Mouse (Mus musculus): Measurements from ENCODE around the gene Mecom. TPM values are rescaled to one million over a fixed set of nuclear protein-coding genes. Genes with fewer than 3 reads are reported as not detected.
"Not testable (repeated sequence)": the region's sequence is repeated elsewhere in the genome, so short reads cannot be mapped to it uniquely, and the experiment has no call there.

Gene Mecom
- polyA plus RNA-seq, 1 experiment from 2014 or later = 77.5 TPM

GRCm38 (mm10) chr3:30445247-30445969 is 102.4 kb downstream of the Mecom start:
- DNase-seq = no peak
- no peaks in the 10 kb centered on the region for H3K9me3 ChIP-seq (ENCODE audit: low read depth, low read length)
- H3K27ac ChIP-seq (ENCODE audit: low read depth) = no peak overlapping the region
- no peak for ATAC-seq (ENCODE audit: insufficient read depth)
- WGBS = 84% methylated on average over 4 of the region's 4 CpGs
- H3K4me1 ChIP-seq (ENCODE audit: insufficient read depth) = no peaks in the 10 kb centered on the region
- H3K36me3 ChIP-seq (ENCODE audit: insufficient read depth) = no peaks in the 10 kb centered on the region
- TF ChIP-seq CTCF (IDR thresholded peaks at IDR 0.05; ENCODE audit: low read depth) = no peak
- no peaks in the 10 kb centered on the region for H3K27me3 ChIP-seq (ENCODE audit: insufficient read depth, low read length)
- H3K9ac ChIP-seq = no peak overlapping the region
- no peak overlapping the region for H3K4me3 ChIP-seq (ENCODE audit: low read depth, low read length)
- H3K4me2 ChIP-seq = no peak overlapping the region

DNA sequence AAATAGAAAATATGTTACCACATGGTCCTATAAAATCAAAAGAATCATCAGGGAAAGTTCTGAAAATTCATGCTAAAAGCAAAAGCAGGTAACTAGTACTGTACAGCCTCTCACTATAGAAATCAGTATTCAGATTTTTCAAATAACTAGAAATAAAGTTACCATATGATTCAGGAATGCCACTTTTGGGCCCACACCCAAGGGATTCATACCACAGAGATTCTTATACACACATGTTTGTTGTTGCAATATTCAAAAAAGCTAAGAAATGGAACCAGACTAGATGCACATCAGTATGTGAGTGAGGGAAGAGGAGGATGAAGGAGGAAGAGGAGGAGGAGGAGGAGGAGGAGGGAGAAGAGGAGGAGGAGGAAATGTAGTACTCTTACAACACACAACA is 106.2 kb downstream of the Mecom start:
- H3K27me3 ChIP-seq (ENCODE audit: insufficient read depth, low read length) = no peaks in the 10 kb centered on the region
- TF ChIP-seq CTCF (IDR thresholded peaks at IDR 0.05; ENCODE audit: low read depth) = no peak
- no peak overlapping the region for H3K4me3 ChIP-seq (ENCODE audit: low read depth, low read length)
- ATAC-seq (ENCODE audit: insufficient read depth) (no peak), DNase-seq (no peak)
- H3K27ac ChIP-seq (ENCODE audit: low read depth) = no peak overlapping the region
- H3K36me3 ChIP-seq (ENCODE audit: insufficient read depth) = no peaks in the 10 kb centered on the region
- no peak overlapping the region for H3K9ac ChIP-seq
- H3K9me3 ChIP-seq (ENCODE audit: low read depth, low read length) = no peaks in the 10 kb centered on the region
- H3K4me2 ChIP-seq = no peak overlapping the region
- no peaks in the 10 kb centered on the region for H3K4me1 ChIP-seq (ENCODE audit: insufficient read depth)

GRCm38 (mm10) chr3:30438007-30438406 is 109.8 kb downstream of the Mecom start:
- DNase-seq = no peak
- Histone ChIP-seq H3K9me3 (ENCODE audit: low read depth, low read length) (no peaks in the 10 kb centered on the region), H3K9ac (no peak overlapping the region), H3K4me2 (no peak overlapping the region), H3K36me3 (ENCODE audit: insufficient read depth) (no peaks in the 10 kb centered on the region), H3K4me1 (ENCODE audit: insufficient read depth) (no peaks in the 10 kb centered on the region), H3K27ac (ENCODE audit: low read depth) (no peak overlapping the region), H3K4me3 (ENCODE audit: low read depth, low read length) (no peak overlapping the region), H3K27me3 (ENCODE audit: insufficient read depth, low read length) (no peaks in the 10 kb centered on the region)
- ATAC-seq (ENCODE audit: insufficient read depth) = no peak
- 41% methylated on average over 7 of the region's 7 CpGs for WGBS
- TF ChIP-seq CTCF (IDR thresholded peaks at IDR 0.05; ENCODE audit: low read depth) = no peak

DNA sequence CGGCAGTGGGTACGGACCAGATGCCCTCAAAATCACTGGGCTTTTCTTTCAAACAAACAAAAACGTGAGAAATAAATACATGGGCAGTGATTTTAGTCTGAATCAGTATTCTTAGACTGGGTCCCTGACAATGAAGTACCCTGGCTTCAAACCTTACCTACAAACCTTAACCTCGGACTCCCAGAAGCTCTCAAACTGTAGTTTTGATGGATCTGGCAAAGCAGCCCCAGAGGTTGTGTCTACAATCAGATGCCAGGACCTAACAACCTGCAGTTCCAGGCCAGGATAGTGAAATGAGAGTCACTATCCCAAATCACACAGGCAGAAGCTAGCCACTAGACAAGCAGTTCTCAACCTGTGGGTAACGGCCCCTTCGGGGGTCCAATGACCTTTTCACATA is 111.2 kb downstream of the Mecom start:
- no peak for ATAC-seq (ENCODE audit: insufficient read depth)
- Histone ChIP-seq H3K9ac (no peak overlapping the region), H3K4me1 (ENCODE audit: insufficient read depth) (no peaks in the 10 kb centered on the region), H3K36me3 (ENCODE audit: insufficient read depth) (no peaks in the 10 kb centered on the region), H3K4me3 (ENCODE audit: low read depth, low read length) (no peak overlapping the region), H3K9me3 (ENCODE audit: low read depth, low read length) (no peaks in the 10 kb centered on the region), H3K4me2 (no peak overlapping the region), H3K27ac (ENCODE audit: low read depth) (no peak overlapping the region), H3K27me3 (ENCODE audit: insufficient read depth, low read length) (no peaks in the 10 kb centered on the region)
- 84% methylated on average over 6 of the region's 6 CpGs for WGBS
- no peak for DNase-seq
- no peak for TF ChIP-seq CTCF (IDR thresholded peaks at IDR 0.05; ENCODE audit: low read depth)

DNA sequence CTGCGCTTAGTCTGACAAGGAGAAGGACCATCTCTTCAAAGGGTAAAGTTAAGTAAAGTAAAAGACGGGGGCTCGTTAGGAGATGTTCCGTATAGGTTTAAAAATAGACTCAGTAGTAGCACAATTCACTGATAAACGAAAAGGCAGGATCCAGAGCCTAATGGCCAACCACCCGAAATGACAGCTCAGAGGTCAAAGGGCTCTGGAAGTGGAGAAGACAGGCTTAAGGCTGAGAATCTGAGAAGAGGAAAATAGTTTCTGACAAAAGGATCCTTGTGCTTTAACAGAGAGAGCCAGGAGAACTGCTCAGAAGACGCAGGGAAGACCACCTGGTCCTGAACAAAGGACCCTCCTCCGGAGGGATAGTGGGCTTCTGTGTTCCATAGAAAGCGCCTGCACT is 111.7 kb downstream of the Mecom start:
- no peak overlapping the region for H3K9ac ChIP-seq
- ATAC-seq (ENCODE audit: insufficient read depth) (no peak), DNase-seq (peak; percentile 51)
- H3K9me3 ChIP-seq (ENCODE audit: low read depth, low read length) = no peaks in the 10 kb centered on the region
- H3K27ac ChIP-seq (ENCODE audit: low read depth) = no peak overlapping the region
- WGBS = 48% methylated on average over 9 of the region's 9 CpGs
- no peaks in the 10 kb centered on the region for H3K4me1 ChIP-seq (ENCODE audit: insufficient read depth)
- no peak overlapping the region for H3K4me3 ChIP-seq (ENCODE audit: low read depth, low read length)
- no peak overlapping the region for H3K4me2 ChIP-seq
- no peak for TF ChIP-seq CTCF (IDR thresholded peaks at IDR 0.05; ENCODE audit: low read depth)
- H3K27me3 ChIP-seq (ENCODE audit: insufficient read depth, low read length) = no peaks in the 10 kb centered on the region
- H3K36me3 ChIP-seq (ENCODE audit: insufficient read depth) = no peaks in the 10 kb centered on the region

GRCm38 (mm10) chr3:30428877-30429276 is 118.9 kb downstream of the Mecom start:
- no peak overlapping the region for H3K4me2 ChIP-seq
- no peaks in the 10 kb centered on the region for H3K27me3 ChIP-seq (ENCODE audit: insufficient read depth, low read length)
- ATAC-seq (ENCODE audit: insufficient read depth) (no peak), DNase-seq (no peak)
- no peak overlapping the region for H3K27ac ChIP-seq (ENCODE audit: low read depth)
- H3K9ac ChIP-seq = no peak overlapping the region
- WGBS = 66% methylated on average over 5 of the region's 5 CpGs
- no peak for TF ChIP-seq CTCF (IDR thresholded peaks at IDR 0.05; ENCODE audit: low read depth)
- no peak overlapping the region for H3K4me3 ChIP-seq (ENCODE audit: low read depth, low read length)
- H3K36me3 ChIP-seq (ENCODE audit: insufficient read depth) = no peaks in the 10 kb centered on the region
- no peaks in the 10 kb centered on the region for H3K4me1 ChIP-seq (ENCODE audit: insufficient read depth)
- no peaks in the 10 kb centered on the region for H3K9me3 ChIP-seq (ENCODE audit: low read depth, low read length)

GRCm38 (mm10) chr3:30424036-30424435 is 123.8 kb downstream of the Mecom start:
- Histone ChIP-seq H3K9ac (no peak overlapping the region), H3K36me3 (ENCODE audit: insufficient read depth) (no peaks in the 10 kb centered on the region), H3K4me3 (ENCODE audit: low read depth, low read length) (no peak overlapping the region), H3K4me1 (ENCODE audit: insufficient read depth) (no peaks in the 10 kb centered on the region), H3K4me2 (no peak overlapping the region), H3K9me3 (ENCODE audit: low read depth, low read length) (no peaks in the 10 kb centered on the region), H3K27me3 (ENCODE audit: insufficient read depth, low read length) (no peaks in the 10 kb centered on the region), H3K27ac (ENCODE audit: low read depth) (no peak overlapping the region)
- WGBS = 87% methylated on average over 5 of the region's 5 CpGs
- no peak for DNase-seq
- TF ChIP-seq CTCF (IDR thresholded peaks at IDR 0.05; ENCODE audit: low read depth) = no peak
- no peak for ATAC-seq (ENCODE audit: insufficient read depth)

DNA sequence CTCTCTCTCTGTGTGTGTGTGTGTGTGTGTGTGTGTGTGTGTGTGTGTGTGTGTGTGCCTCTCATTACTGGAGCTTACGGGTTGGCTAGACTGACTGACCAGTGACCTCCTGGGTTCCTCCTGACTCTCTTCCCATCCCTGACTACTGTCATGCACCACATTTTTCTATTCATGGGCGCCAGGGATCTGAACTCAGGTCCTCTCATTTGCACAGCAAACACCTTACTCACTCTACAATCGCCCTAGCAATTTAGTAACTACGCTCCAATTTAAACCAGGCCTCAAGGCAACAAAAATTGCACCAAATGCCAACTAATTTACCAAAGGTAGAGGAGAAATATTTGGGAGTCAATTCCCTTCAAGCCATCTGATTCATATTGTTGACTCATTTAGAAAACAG is 125.9 kb downstream of the Mecom start:
- H3K27me3 ChIP-seq (ENCODE audit: insufficient read depth, low read length); H3K36me3 ChIP-seq (ENCODE audit: insufficient read depth); H3K4me3 ChIP-seq (ENCODE audit: low read depth, low read length); H3K9me3 ChIP-seq (ENCODE audit: low read depth, low read length); H3K27ac ChIP-seq (ENCODE audit: low read depth); H3K4me2 ChIP-seq; H3K9ac ChIP-seq; DNase-seq; H3K4me1 ChIP-seq (ENCODE audit: insufficient read depth); ATAC-seq (ENCODE audit: insufficient read depth): not testable (repeated sequence)
- 95% methylated on average over 4 of the region's 4 CpGs for WGBS
